Mouse (Mus musculus) myocyte (in vitro differentiated cells): ENCODE measurements around the gene Dzip1. TPM values are rescaled to one million over a fixed set of nuclear protein-coding genes. Genes with fewer than 3 reads are reported as not detected.

Experiments used
- H3K27me3 ChIP-seq: one replicate; pipeline ENCODE4 v1.6.1; 2011; ENCODE audit not compliant: control insufficient read depth, insufficient read depth, insufficient read length
- H3K36me3 ChIP-seq: one replicate; pipeline ENCODE4 v1.6.1; 2011; ENCODE audit not compliant: control insufficient read depth, insufficient read depth
- H3K4me2 ChIP-seq: one replicate; pipeline ENCODE4 v1.6.1; 2011; ENCODE audit warnings: low read depth, control low read depth
- H3K4me3 ChIP-seq: one replicate; pipeline ENCODE4 v1.5.1; 2011; ENCODE audit warnings: mild to moderate bottlenecking, control low read depth, moderate library complexity
- H3K79me2 ChIP-seq: one replicate; pipeline ENCODE4 v1.6.1; 2011; ENCODE audit not compliant: control insufficient read depth, insufficient read depth
- H3ac ChIP-seq: one replicate; pipeline ENCODE4 v1.6.1; 2011; ENCODE audit not compliant: control insufficient read depth, insufficient read length
- CEBPB ChIP-seq: IDR thresholded peaks from 2 replicates; pipeline ENCODE4 v1.6.1; 2011; ENCODE audit warnings: mild to moderate bottlenecking, moderate library complexity; ENCODE audit not compliant: poor library complexity, insufficient read depth, severe bottlenecking
- E2F4 ChIP-seq: IDR thresholded peaks from one replicate; pipeline ENCODE4 v1.6.1; 2011; ENCODE audit warnings: mild to moderate bottlenecking, control low read depth, moderate library complexity; ENCODE audit not compliant: insufficient read depth
- MAX ChIP-seq: IDR thresholded peaks from one replicate; pipeline ENCODE4 v1.6.1; 2011; ENCODE audit warnings: low read depth, mild to moderate bottlenecking, control low read depth
- MYOD1 ChIP-seq, 3 experiments: IDR thresholded peaks; one replicate each; pipeline ENCODE4 v1.6.1; 2011; ENCODE audit warnings: control low read depth in 2 of 3, low read depth in 2 of 3, mild to moderate bottlenecking in 2 of 3, moderate library complexity in 1 of 3; ENCODE audit not compliant: insufficient read length in 2 of 3, control insufficient read depth in 1 of 3
- MYOG ChIP-seq, 3 experiments: IDR thresholded peaks; one replicate each; pipeline ENCODE4 v1.6.1; 2011; ENCODE audit warnings: control low read depth in 2 of 3, low read depth in 2 of 3, mild to moderate bottlenecking in 2 of 3; ENCODE audit not compliant: insufficient read length in 2 of 3, control insufficient read depth in 1 of 3, insufficient read depth in 1 of 3
- POLR2A ChIP-seq: IDR thresholded peaks from one replicate; pipeline ENCODE4 v1.6.1; 2011; ENCODE audit warnings: low read depth, mild to moderate bottlenecking, control low read depth, moderate library complexity; ENCODE audit not compliant: insufficient read length
- POLR2AphosphoS2 ChIP-seq: IDR thresholded peaks from one replicate; pipeline ENCODE4 v1.6.1; 2011; ENCODE audit warnings: low read depth, control low read depth; ENCODE audit not compliant: insufficient read length
- REST ChIP-seq: IDR thresholded peaks from one replicate; pipeline ENCODE4 v1.6.1; 2011; ENCODE audit warnings: mild to moderate bottlenecking, control low read depth, moderate library complexity; ENCODE audit not compliant: insufficient read depth, insufficient read length
- SRF ChIP-seq: IDR thresholded peaks from one replicate; pipeline ENCODE4 v1.6.1; 2011; ENCODE audit warnings: low read depth; ENCODE audit not compliant: control insufficient read depth, insufficient read length
- TCF12 ChIP-seq: IDR thresholded peaks from one replicate; pipeline ENCODE4 v1.6.1; 2011; ENCODE audit warnings: mild to moderate bottlenecking, control low read depth; ENCODE audit not compliant: poor library complexity, insufficient read depth, severe bottlenecking
- TCF3 ChIP-seq: IDR thresholded peaks from one replicate; pipeline ENCODE4 v1.6.1; 2011; ENCODE audit warnings: low read depth, control low read depth; ENCODE audit not compliant: insufficient read length
- USF1 ChIP-seq: IDR thresholded peaks from one replicate; pipeline ENCODE4 v1.6.1; 2011; ENCODE audit warnings: low read depth, mild to moderate bottlenecking, control low read depth, moderate library complexity
- polyA plus RNA-seq: library from polyadenylated mRNA; unstranded; fragments of >200 nt; fragmentation: generic; extraction: Trizol; gene quantifications from one replicate; pipeline ENCODE4 v1.2.1, GENCODE M21; 2012; ENCODE audit warnings: missing spikeins

The Dzip1 gene
- polyA plus RNA-seq, result 3.8 TPM

GRCm38 (mm10) chr14:118924673-118925615 is at the start of gene Dzip1:
Gene Dzip1 (minus strand): TSS chr14:118925460.
- no peaks in the 10 kb centered on the region for H3K27me3 ChIP-seq
- peak within 1 kb of the TSS; percentile 98 for H3K4me2 ChIP-seq
- peak within 1 kb of the TSS; percentile 52 for H3K4me3 ChIP-seq
- TF ChIP-seq MYOD1 (IDR thresholded peaks at IDR 0.05; ENCODE audit: control insufficient read depth in 1 of 3, insufficient read length in 2 of 3, low read depth in 2 of 3) (peak in 2 of 3 experiments; percentile 41 to 64), REST (no peak), POLR2AphosphoS2 (peak; percentile 38), SRF (no peak), CEBPB (no peak), E2F4 (peak; percentile 47), POLR2A (peak; percentile 53), MYOG (IDR thresholded peaks at IDR 0.05; ENCODE audit: control insufficient read depth in 1 of 3, insufficient read depth in 1 of 3, insufficient read length in 2 of 3, low read depth in 2 of 3) (peak in 2 of 3 experiments; percentile 30 to 81), TCF12 (no peak), USF1 (peak; percentile 95), TCF3 (no peak), MAX (no peak)
- no peaks in the 10 kb centered on the region for H3K79me2 ChIP-seq
- H3K36me3 ChIP-seq, result no peaks in the 10 kb centered on the region
- H3ac ChIP-seq, result peak within 1 kb of the TSS; percentile 49

- H3K27me3 ChIP-seq, result no peaks in the 10 kb centered on the region
- no peak for TF ChIP-seq POLR2AphosphoS2
- no peak for TF ChIP-seq POLR2A
- no peak for TF ChIP-seq MAX
- TF ChIP-seq TCF12, result no peak
- no peak for TF ChIP-seq MYOG (IDR thresholded peaks at IDR 0.05; ENCODE audit: control insufficient read depth in 1 of 3, insufficient read depth in 1 of 3, insufficient read length in 2 of 3, low read depth in 2 of 3)
- TF ChIP-seq E2F4, result no peak
- no peak for TF ChIP-seq USF1
- no peak for TF ChIP-seq MYOD1 (IDR thresholded peaks at IDR 0.05; ENCODE audit: control insufficient read depth in 1 of 3, insufficient read length in 2 of 3, low read depth in 2 of 3)
- TF ChIP-seq TCF3, result no peak
- TF ChIP-seq CEBPB, result no peak
- TF ChIP-seq REST, result no peak
- TF ChIP-seq SRF, result no peak
- H3ac ChIP-seq, result no peak overlapping the region
- H3K36me3 ChIP-seq, result peaks cover 30% of the 10 kb centered on the region
- no peak overlapping the region for H3K4me3 ChIP-seq
- H3K79me2 ChIP-seq, result no peaks in the 10 kb centered on the region
- no peak overlapping the region for H3K4me2 ChIP-seq
These were observed 47.0 kb upstream of the Dzip1 start for GRCm38 (mm10) chr14:118972268-118972667.

- Histone ChIP-seq H3K36me3 (peaks cover 26% of the 10 kb centered on the region), H3K27me3 (no peaks in the 10 kb centered on the region), H3K4me3 (no peak overlapping the region), H3K79me2 (no peaks in the 10 kb centered on the region), H3K4me2 (no peak overlapping the region), H3ac (no peak overlapping the region)
- TF ChIP-seq MAX (no peak), E2F4 (no peak), CEBPB (no peak), POLR2A (no peak), TCF3 (no peak), SRF (no peak), MYOD1 (IDR thresholded peaks at IDR 0.05; ENCODE audit: control insufficient read depth in 1 of 3, insufficient read length in 2 of 3, low read depth in 2 of 3) (no peak), MYOG (IDR thresholded peaks at IDR 0.05; ENCODE audit: control insufficient read depth in 1 of 3, insufficient read depth in 1 of 3, insufficient read length in 2 of 3, low read depth in 2 of 3) (no peak), REST (no peak), USF1 (no peak), POLR2AphosphoS2 (no peak), TCF12 (no peak)
These were observed 42.4 kb upstream of the Dzip1 start for GRCm38 (mm10) chr14:118967646-118968045.

GRCm38 (mm10) chr14:118965356-118966000 is 40.2 kb upstream of the Dzip1 start:
- Histone ChIP-seq H3ac (no peak overlapping the region), H3K36me3 (peaks cover 16% of the 10 kb centered on the region), H3K4me2 (no peak overlapping the region), H3K79me2 (no peaks in the 10 kb centered on the region), H3K4me3 (no peak overlapping the region), H3K27me3 (no peaks in the 10 kb centered on the region)
- TF ChIP-seq MYOD1 (IDR thresholded peaks at IDR 0.05; ENCODE audit: control insufficient read depth in 1 of 3, insufficient read length in 2 of 3, low read depth in 2 of 3), result no peak
- no peak for TF ChIP-seq REST
- no peak for TF ChIP-seq POLR2A
- TF ChIP-seq SRF, result no peak
- TF ChIP-seq POLR2AphosphoS2, result no peak
- TF ChIP-seq MYOG (IDR thresholded peaks at IDR 0.05; ENCODE audit: control insufficient read depth in 1 of 3, insufficient read depth in 1 of 3, insufficient read length in 2 of 3, low read depth in 2 of 3), result no peak
